Mouse (Mus musculus): Measurements from ENCODE around the gene Map4k4. TPM values are rescaled to one million over a fixed set of nuclear protein-coding genes. Genes with fewer than 3 reads are reported as not detected.

Gene Map4k4
- polyA plus RNA-seq, 1 experiment from 2014 or later, result 23.7 TPM

GRCm38 (mm10) chr1:40059122-40059774 is 158.5 kb downstream of the Map4k4 start:
- Histone ChIP-seq H3K27ac (ENCODE audit: low read depth, low read length) (no peak overlapping the region), H3K4me1 (ENCODE audit: control insufficient read depth, insufficient read depth, low read length) (no peaks in the 10 kb centered on the region; the same call in 1 of the 2 replicates), H3K36me3 (ENCODE audit: control insufficient read depth, insufficient read depth, low read length) (no peaks in the 10 kb centered on the region), H3K9me3 (replicated peaks; ENCODE audit: control insufficient read depth, low read length) (no peaks in the 10 kb centered on the region), H3K4me2 (no peak overlapping the region), H3K9ac (ENCODE audit: low read depth, low read length) (no peak overlapping the region), H3K4me3 (ENCODE audit: low read depth, low read length) (no peak overlapping the region), H3K27me3 (ENCODE audit: control insufficient read depth, insufficient read depth, low read length) (no peaks in the 10 kb centered on the region)
- WGBS (ENCODE audit: insufficient replicate concordance), result 89% methylated on average over 4 of the region's 4 CpGs
- ATAC-seq (replicated peaks; ENCODE audit: insufficient number of reproducible peaks, low FRiP score, low TSS enrichment), result no peak

GRCm38 (mm10) chr1:40061359-40061758 is 160.6 kb downstream of the Map4k4 start:
- no peaks in the 10 kb centered on the region for H3K36me3 ChIP-seq (ENCODE audit: control insufficient read depth, insufficient read depth, low read length)
- H3K9me3 ChIP-seq (replicated peaks; ENCODE audit: control insufficient read depth, low read length), result no peaks in the 10 kb centered on the region
- H3K9ac ChIP-seq (ENCODE audit: low read depth, low read length), result no peak overlapping the region
- ATAC-seq (replicated peaks; ENCODE audit: insufficient number of reproducible peaks, low FRiP score, low TSS enrichment), result no peak
- no peaks in the 10 kb centered on the region for H3K27me3 ChIP-seq (ENCODE audit: control insufficient read depth, insufficient read depth, low read length)
- H3K4me2 ChIP-seq, result no peak overlapping the region
- 77% methylated on average over 9 of the region's 9 CpGs for WGBS (ENCODE audit: insufficient replicate concordance)
- no peak overlapping the region for H3K4me3 ChIP-seq (ENCODE audit: low read depth, low read length)
- H3K27ac ChIP-seq (ENCODE audit: low read depth, low read length), result no peak overlapping the region
- H3K4me1 ChIP-seq (ENCODE audit: control insufficient read depth, insufficient read depth, low read length), result no peaks in the 10 kb centered on the region; the same call in 1 of the 2 replicates

- H3K9ac ChIP-seq (ENCODE audit: low read depth, low read length), result no peak overlapping the region
Observed at GRCm38 (mm10) chr1:40063409-40063808, 162.7 kb downstream of the Map4k4 start.

GRCm38 (mm10) chr1:40064508-40064907 is 163.8 kb downstream of the Map4k4 start:
- Histone ChIP-seq H3K9ac (ENCODE audit: low read depth, low read length) (no peak overlapping the region), H3K4me1 (ENCODE audit: control insufficient read depth, insufficient read depth, low read length) (no peaks in the 10 kb centered on the region; the same call in 1 of the 2 replicates), H3K9me3 (replicated peaks; ENCODE audit: control insufficient read depth, low read length) (no peaks in the 10 kb centered on the region), H3K27ac (ENCODE audit: low read depth, low read length) (no peak overlapping the region), H3K36me3 (ENCODE audit: control insufficient read depth, insufficient read depth, low read length) (no peaks in the 10 kb centered on the region), H3K4me3 (ENCODE audit: low read depth, low read length) (no peak overlapping the region), H3K27me3 (ENCODE audit: control insufficient read depth, insufficient read depth, low read length) (no peaks in the 10 kb centered on the region), H3K4me2 (no peak overlapping the region)
- WGBS (ENCODE audit: insufficient replicate concordance), result 86% methylated on average over 8 of the region's 8 CpGs
- no peak for ATAC-seq (replicated peaks; ENCODE audit: insufficient number of reproducible peaks, low FRiP score, low TSS enrichment)

More at GRCm38 (mm10) chr1:40063409-40063808, 162.7 kb downstream of the Map4k4 start:
- Histone ChIP-seq H3K4me3 (ENCODE audit: low read depth, low read length) (no peak overlapping the region), H3K4me2 (no peak overlapping the region), H3K27me3 (ENCODE audit: control insufficient read depth, insufficient read depth, low read length) (no peaks in the 10 kb centered on the region), H3K9me3 (replicated peaks; ENCODE audit: control insufficient read depth, low read length) (no peaks in the 10 kb centered on the region), H3K27ac (ENCODE audit: low read depth, low read length) (no peak overlapping the region), H3K4me1 (ENCODE audit: control insufficient read depth, insufficient read depth, low read length) (no peaks in the 10 kb centered on the region; the same call in 1 of the 2 replicates), H3K36me3 (ENCODE audit: control insufficient read depth, insufficient read depth, low read length) (no peaks in the 10 kb centered on the region)
- 61% methylated on average over 4 of the region's 4 CpGs for WGBS (ENCODE audit: insufficient replicate concordance)
- no peak for ATAC-seq (replicated peaks; ENCODE audit: insufficient number of reproducible peaks, low FRiP score, low TSS enrichment)

GRCm38 (mm10) chr1:40072558-40072957 is 171.8 kb downstream of the Map4k4 start:
- Histone ChIP-seq H3K27me3 (ENCODE audit: control insufficient read depth, insufficient read depth, low read length) (no peaks in the 10 kb centered on the region), H3K27ac (ENCODE audit: low read depth, low read length) (no peak overlapping the region), H3K4me1 (ENCODE audit: control insufficient read depth, insufficient read depth, low read length) (no peaks in the 10 kb centered on the region), H3K9ac (ENCODE audit: low read depth, low read length) (no peak overlapping the region), H3K4me3 (ENCODE audit: low read depth, low read length) (no peak overlapping the region), H3K36me3 (ENCODE audit: control insufficient read depth, insufficient read depth, low read length) (no peaks in the 10 kb centered on the region), H3K9me3 (replicated peaks; ENCODE audit: control insufficient read depth, low read length) (no peaks in the 10 kb centered on the region), H3K4me2 (no peak overlapping the region)
- ATAC-seq (replicated peaks; ENCODE audit: insufficient number of reproducible peaks, low FRiP score, low TSS enrichment), result no peak
- WGBS (ENCODE audit: insufficient replicate concordance), result 84% methylated on average over 4 of the region's 4 CpGs

- Histone ChIP-seq H3K4me3 (ENCODE audit: low read depth, low read length) (no peak within 1 kb of the TSS), H3K4me1 (ENCODE audit: control insufficient read depth, insufficient read depth, low read length) (no peaks in the 10 kb centered on the region), H3K27me3 (ENCODE audit: control insufficient read depth, insufficient read depth, low read length) (no peaks in the 10 kb centered on the region), H3K27ac (ENCODE audit: low read depth, low read length) (no peak within 1 kb of the TSS), H3K36me3 (ENCODE audit: control insufficient read depth, insufficient read depth, low read length) (no peaks in the 10 kb centered on the region), H3K4me2 (no peak within 1 kb of the TSS), H3K9me3 (replicated peaks; ENCODE audit: control insufficient read depth, low read length) (no peaks in the 10 kb centered on the region), H3K9ac (ENCODE audit: low read depth, low read length) (no peak within 1 kb of the TSS)
- no peak for ATAC-seq (replicated peaks; ENCODE audit: insufficient number of reproducible peaks, low FRiP score, low TSS enrichment)
- WGBS (ENCODE audit: insufficient replicate concordance), result 83% methylated on average over 5 of the region's 5 CpGs
Observed at GRCm38 (mm10) chr1:40073779-40074178, 173.1 kb downstream of the Map4k4 start, which contains the start of gene Il1r2. Gene Il1r2, plus strand, starts transcription at chr1:40074079.

Other genes starting within 250 kb of the Map4k4 start
- 0.03 and 0.06 TPM in 2 replicates for gene Creg2, start 249.4 kb upstream of the Map4k4 start, polyA plus RNA-seq (2014; fragmentation: Nextera tagmentation; extraction: Ambion mirVana)
- 0.74 and 1.5 TPM in 2 replicates for gene Rfx8, start 179.9 kb upstream of the Map4k4 start, polyA plus RNA-seq (2014; fragmentation: Nextera tagmentation; extraction: Ambion mirVana)
- 1.1 and 1.3 TPM in 2 replicates for gene Gm3646, start 95.6 kb upstream of the Map4k4 start, polyA plus RNA-seq (2014; fragmentation: Nextera tagmentation; extraction: Ambion mirVana)
- 0.14 and 0.97 TPM in 2 replicates for gene Il1r2, start 173.2 kb downstream of the Map4k4 start, polyA plus RNA-seq (2014; fragmentation: Nextera tagmentation; extraction: Ambion mirVana)